Mouse (Mus musculus) left cerebral cortex, adult 11 months (tissue): ENCODE measurements around the gene Dpagt1.
"Not testable (repeated sequence)": the region's sequence is repeated elsewhere in the genome, so short reads cannot be mapped to it uniquely, and the experiment has no call there.

Experiments used
- DNase-seq: peaks from one replicate; pipeline ENCODE4 v3.0.0; 2022; ENCODE audit warnings: low spot score

The Dpagt1 gene

GRCm38 (mm10) chr9:44325768-44326370 is at the start of gene Dpagt1:
Gene Dpagt1 (plus strand): TSS chr9:44326019.
- peak; percentile 58 for DNase-seq

DNA sequence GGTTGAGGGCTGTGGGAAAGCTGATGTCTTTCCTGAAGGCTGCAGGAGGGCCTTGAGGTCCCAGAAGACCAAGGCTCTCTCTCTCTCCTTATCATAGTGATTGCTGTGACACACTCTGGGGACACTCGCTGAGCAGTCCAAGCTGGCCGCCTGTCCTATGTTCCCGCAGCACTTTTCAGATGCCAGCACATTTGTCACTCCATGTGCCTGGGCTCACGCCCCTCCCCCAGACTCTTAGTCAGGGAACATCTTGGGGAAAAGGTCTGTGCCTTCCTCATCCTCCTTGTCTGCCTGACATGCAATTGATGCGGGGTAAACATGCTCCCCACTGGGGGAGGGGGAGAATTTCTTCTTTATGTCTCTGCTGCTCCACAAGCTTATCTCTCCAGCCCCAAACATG is 42.6 kb upstream of the Dpagt1 start:
- DNase-seq: no peak

DNA sequence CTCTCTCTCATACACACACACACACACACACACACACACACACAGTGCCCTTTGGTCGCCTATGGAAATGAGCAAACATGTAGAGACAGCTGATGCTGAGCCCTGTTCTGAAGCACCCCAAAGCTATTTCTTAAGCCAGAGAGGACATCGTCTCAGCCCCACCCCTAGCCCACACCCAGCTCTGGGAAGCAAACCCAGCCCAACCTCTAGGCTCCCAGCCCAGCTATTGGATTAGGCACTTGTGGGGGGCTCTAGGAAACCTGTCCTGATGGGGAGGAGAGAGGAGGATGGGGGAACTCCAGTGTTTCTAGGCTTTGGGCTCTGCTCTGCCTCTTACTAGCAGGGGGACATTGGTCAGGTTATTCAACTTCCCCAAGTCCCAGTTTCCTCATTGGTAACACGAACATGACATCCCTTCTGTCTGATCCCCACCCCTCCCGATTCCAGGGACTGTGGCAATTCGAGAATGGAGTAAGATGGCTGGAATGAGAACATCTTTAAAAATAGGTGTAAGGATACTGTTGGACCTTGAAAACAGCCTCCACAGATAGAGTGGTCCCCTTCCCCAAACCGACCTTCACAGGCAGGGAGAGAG is 39.5 kb upstream of the Dpagt1 start:
- DNase-seq: no peak

DNA sequence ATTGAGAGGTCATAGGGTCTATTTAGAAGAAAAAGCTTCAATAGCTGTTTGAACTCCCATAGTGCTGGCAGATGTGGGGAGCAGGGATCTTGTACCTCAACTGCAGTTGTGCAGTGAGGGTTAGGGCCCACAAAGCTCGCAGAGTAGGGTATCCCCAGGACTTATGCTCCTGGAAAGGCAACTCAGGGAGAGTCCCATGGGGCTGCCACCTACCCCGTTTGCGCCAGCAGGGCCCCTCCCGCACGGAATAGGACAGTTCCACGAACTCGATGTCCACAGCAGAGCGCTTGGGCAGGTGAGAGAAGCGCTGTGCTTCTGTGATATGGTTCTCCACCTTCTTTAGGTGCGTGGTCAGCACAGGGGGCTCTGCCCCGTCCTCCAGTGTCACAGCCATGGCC is 38.8 kb upstream of the Dpagt1 start:
- no peak for DNase-seq

GRCm38 (mm10) chr9:44287401-44288075 is 38.3 kb upstream of the Dpagt1 start:
- no peak for DNase-seq

GRCm38 (mm10) chr9:44288076-44288958 is 37.5 kb upstream of the Dpagt1 start, which contains the start of gene Abcg4:
Gene Abcg4 (minus strand): TSS chr9:44288615.
- DNase-seq: no peak

DNA sequence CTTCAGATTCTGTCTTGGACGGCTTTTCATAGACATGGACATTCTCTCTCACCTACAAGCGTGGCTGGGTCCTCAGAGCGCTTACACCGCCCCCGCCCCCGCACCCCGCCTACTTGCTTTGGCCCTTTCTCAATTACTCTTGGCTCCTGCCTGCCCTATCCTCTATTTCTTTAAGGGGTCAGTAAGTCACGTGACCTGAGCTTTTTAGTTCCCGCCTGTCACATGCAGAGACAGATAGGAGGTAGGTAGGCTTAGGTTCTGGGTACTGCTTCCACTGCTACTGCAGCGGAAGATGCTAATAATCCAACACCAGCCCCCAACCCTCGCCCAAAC is 36.9 kb upstream of the Dpagt1 start:
- no peak for DNase-seq

DNA sequence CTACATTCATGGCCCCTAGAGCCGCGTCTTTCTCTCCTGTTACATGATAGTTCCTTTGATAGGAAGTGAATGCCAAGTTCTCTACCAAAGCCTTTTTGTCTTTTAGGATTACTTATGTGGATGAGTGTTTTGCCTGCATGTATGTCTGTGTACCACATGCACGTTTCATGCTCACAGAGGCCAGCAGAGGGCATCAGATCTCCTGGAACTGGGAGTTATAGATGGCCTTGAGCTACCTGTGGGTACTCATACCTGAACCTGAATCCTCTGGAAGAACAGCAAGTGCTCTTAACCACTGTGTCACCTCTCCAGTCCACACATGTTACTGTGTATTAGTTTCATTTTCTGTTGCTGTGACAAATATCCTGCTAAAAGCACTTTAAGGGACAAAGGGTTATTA is 33.3 kb upstream of the Dpagt1 start:
- no peak for DNase-seq

DNA sequence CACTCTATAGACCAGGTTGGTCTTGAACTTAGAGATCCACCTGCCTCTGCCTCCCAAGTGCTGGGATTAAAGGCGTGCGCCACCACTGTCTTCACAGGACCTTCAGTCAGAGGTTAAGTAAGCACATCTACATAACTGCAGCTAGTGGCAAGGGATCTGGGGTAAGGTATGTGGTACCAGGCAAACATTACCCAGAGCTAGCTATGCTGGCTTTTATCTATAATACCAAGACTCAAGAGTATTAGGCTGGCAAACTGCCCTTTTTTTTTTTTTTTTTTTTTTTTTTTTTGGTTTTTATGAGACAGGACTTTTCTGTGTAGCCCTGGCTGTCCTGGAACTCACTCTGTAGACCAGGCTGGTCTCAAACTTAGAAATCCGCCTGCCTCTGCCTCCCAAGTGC is 25.8 kb upstream of the Dpagt1 start:
- DNase-seq: not testable (repeated sequence)

GRCm38 (mm10) chr9:44305466-44306079 is 20.2 kb upstream of the Dpagt1 start, which contains the start of gene Hinfp:
Gene Hinfp (minus strand): TSS chr9:44305671.
- peak; percentile 97 for DNase-seq

DNA sequence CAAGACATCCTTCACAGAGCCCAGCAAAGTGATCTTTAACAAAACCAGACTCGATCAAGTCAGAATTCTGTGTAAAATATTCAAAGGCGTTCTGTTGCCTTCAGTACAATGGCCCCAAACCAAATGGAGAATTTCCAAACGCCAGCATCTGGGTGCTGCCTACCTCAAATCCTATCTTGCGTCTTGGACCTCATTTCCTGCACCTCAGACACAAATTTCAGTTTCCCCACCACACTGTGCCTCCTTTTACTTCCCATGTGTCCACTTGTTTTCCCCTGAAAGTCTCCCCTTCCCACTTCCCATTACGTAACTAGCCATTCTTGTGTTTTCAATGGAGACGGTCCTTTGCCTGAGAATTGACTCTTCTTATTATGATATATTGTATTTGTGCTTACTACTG is 19.3 kb upstream of the Dpagt1 start:
- DNase-seq: no peak

GRCm38 (mm10) chr9:44307248-44307647 is 18.6 kb upstream of the Dpagt1 start:
- no peak for DNase-seq

DNA sequence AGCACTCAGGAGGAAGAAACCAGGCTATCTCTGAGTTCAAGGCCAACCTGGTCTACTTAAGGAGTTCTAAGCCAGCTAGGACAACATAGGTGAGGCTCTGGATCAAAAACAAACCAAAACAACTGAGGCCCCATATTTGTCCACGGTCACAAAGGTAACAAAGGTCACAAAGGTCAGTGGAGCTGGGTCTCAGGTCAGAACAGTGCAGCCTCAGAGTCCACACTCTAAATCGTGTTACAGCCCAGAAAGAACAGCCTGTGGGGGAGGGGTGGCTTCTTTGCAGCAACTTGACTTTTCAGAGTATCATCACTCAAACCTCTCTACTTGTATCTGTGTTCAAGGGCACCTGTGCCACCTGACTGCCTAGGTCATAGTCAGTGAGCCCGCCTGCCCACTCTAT is 16.1 kb upstream of the Dpagt1 start:
- DNase-seq: no peak

- DNase-seq: no peak
These were observed 15.1 kb upstream of the Dpagt1 start for GRCm38 (mm10) chr9:44310750-44311135.

DNA sequence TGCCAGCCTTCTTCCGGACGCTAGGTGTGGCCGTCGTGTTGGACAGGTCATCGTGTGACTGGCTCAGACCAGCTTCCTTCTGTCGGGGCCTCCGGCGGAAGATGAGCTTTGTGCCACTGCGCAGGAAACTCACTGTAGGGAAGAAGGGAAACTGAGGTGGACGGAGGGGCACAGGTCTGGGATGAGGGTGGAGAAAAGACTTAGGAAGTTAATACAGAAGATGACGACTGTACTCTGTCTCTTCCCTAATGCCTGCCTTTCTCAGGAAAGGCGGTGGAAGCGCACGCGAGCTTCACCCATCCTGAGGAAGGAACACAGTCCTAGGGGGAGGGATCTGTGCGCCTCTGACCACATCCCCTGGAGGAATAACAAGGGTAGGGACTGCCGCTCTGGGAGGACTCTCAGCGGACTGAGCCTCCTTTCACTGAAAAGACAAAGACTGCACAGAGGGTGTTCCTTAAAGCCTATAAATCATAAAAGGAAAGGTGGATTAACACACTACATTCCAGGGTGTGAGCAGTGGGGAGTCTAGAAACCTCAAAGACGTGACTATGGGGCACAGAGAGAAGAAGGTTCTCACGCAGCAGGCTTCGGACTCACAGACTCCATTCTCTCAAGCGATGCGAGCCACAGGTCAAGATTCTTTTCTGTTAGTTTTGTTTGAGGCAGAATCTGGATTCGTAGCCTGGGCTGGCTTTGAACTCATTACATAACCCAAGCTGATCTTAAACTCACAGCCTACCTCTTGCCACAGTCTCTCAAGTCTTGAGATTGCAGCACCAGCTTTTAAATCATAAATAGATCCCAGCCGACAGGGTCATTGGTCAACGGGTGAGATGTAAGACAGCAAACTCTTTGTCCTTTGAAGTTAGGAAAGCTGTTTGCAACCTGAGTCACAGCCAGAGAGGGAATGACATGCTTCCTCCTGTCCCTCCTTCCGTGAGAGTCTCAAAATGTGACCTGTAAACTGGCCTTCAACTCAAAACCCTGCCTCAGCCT is 14.4 kb upstream of the Dpagt1 start:
- no peak for DNase-seq

DNA sequence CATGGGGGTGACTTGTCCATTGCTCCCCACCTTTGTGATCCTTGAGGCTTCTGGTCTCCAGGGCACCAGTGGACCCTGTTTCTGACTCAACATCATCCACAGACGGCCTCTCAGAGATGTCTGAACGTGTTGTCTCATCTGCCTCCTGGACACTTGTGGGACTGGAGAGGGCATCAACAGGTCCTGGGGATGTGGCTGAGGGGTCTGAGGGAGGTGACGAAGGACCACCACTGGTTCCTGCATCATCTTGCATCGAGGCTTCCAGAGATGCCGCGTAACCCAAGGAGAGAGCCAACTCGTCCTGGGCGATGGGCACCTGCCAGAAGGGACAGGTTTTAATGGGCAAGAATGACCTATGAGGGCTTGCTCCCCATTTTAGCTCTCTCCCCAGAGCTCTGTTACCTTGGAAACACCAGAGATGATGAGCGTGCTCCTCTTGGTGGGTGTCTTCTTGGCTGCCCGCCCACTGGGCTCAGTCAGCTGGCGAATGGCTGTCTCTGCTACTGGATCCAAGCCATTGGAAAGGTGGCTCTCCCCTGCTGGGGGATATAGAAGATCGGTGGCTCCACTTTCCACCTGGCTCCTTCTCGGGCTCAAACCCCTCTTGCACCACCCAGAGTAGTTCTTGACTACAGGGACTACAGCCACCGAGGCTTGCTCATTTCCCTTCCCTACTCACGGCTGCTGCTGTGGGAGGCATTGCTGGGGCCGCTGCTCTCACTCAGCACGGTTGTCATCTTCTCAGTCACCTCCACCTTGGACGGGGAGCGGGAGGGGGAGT is 12.2 kb upstream of the Dpagt1 start:
- DNase-seq: peak; percentile 71

DNA sequence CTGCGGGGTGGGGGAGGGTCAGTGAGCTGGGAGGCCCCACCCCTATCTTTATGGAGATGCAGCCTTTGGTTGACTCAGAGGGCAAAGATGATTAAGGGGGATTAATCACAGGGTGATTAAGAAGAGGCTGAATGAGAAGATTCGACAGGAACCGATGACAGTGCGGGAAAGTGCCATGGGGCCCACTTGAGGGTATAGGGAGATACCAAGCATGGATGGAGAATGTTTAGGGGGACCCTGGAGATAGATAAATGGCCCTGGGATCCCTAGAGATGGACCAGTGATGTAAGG is 11.6 kb upstream of the Dpagt1 start:
- DNase-seq: no peak

GRCm38 (mm10) chr9:44314910-44315309 is 10.9 kb upstream of the Dpagt1 start:
- DNase-seq: no peak

GRCm38 (mm10) chr9:44317452-44317851 is 8.4 kb upstream of the Dpagt1 start:
- DNase-seq: no peak

DNA sequence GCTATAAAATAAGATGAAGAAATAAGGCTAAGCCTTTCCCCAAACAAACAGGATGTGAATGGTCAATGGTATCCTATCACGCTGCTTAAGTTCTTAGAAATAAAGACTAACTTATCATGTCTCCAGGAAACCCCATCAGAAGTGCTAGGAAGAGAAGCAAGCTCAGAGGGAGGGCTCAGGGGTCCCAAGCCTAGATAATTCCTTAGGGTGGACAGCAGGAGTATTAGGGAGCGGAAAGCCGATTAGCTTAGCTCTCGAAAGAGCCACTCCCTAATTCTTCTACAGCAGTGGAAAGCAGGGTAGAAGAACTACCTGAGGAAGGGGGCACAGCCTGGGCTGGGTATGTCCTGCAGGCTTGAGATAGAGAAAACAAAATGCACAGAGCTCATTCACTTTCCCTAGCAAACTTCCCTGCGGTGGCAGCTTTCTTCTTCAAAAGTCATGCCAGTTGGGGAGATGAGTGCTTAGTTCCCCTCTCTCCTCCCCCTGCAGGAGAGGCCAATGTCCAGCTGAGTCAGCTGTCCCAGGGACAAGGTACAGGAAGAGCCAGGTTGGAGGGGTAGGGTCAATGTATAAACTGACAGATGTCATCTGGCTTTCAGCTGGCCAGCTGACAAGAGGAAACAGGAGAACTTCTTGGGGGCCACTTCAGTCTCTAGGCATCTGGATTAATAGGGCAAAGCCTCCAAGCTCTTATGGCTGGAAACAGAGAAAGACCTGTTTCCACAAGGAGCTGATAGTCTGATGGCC is 7.6 kb upstream of the Dpagt1 start:
- no peak for DNase-seq
